Mouse (Mus musculus): ENCODE data around the gene Rai1. TPM values are rescaled to one million over a fixed set of nuclear protein-coding genes. Genes with fewer than 3 reads are reported as not detected.

Rai1 gene
- total RNA-seq (2012; rRNA removed): 15.5 and 21.0 TPM in 2 replicates

DNA sequence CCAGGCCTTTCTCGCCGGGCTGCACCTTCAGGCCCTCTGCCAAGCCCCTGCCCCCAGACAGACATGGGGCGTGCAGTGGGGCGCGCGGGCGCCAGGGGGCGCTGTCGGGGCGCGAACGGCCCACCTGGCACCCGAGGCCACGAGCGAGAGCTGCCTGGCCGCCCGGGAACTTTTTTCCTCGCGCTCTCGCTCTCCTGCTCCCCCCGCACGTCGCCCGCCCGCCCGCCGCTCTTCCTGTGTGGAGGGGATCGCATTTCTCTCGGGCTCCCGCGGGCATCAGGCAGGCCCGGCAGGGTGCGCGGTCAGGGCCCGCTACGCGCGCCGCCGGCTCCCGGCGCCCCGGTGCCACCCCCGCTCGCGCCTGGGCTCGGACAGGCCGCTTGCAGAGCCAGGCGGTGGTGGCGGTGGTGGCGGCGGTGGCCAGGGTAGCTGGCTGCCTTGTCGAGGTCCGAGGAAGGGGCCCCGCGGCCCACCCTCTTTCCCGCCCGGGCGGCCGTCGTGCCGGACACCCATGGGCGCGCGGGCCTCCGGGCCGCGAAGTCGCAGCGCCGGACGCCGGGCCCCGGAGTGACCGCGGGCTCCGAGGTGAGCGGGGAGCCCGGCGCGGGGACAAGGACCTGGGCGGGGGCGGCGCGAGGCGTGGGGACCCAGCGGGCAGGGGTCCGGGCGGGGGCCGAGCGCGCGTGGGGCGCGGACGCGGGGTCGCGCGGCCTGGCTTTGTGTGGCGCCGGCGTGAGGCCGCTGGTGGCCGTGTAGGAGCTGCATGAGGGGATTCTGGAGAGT, at the start of gene Rai1:
Gene Rai1 (plus strand): TSS at position 204 of the 783 bp plus-strand sequence.
- TF ChIP-seq MAFK (IDR thresholded peaks at IDR 0.05; ENCODE audit: insufficient read depth, low read depth, low read length) (no peak), ZC3H11A (IDR thresholded peaks at IDR 0.05; ENCODE audit: borderline replicate concordance, low read depth, low read length) (no peak), HCFC1 (IDR thresholded peaks at IDR 0.05; ENCODE audit: borderline replicate concordance, insufficient read depth, low read length) (no peak), CHD2 (IDR thresholded peaks at IDR 0.05; ENCODE audit: low read depth, low read length) (no peak), ZNF384 (IDR thresholded peaks at IDR 0.05; ENCODE audit: low read depth, low read length) (no peak)
- no peaks in the 10 kb centered on the region for H3K9me3 ChIP-seq (ENCODE audit: control insufficient read depth, insufficient read depth, low read depth, low read length)
- H3K4me1 ChIP-seq (ENCODE audit: control insufficient read depth in 2 of 2, insufficient read depth in 2 of 2, low read length in 2 of 2, poor library complexity in 1 of 2): peaks cover 7 to 18% of the 10 kb centered on the region in 2 experiments; a peak in 2 of 4 replicates
- H3K27ac ChIP-seq (ENCODE audit: insufficient read depth, low read depth, low read length, poor library complexity, severe bottlenecking): no peak within 1 kb of the TSS
- peak within 1 kb of the TSS; percentile 86 for H3K9ac ChIP-seq (ENCODE audit: insufficient read depth, low read depth, low read length, poor library complexity, severe bottlenecking)
- H3K4me3 ChIP-seq (ENCODE audit: insufficient read depth in 1 of 2, low read depth in 1 of 2, low read length in 2 of 2, poor library complexity in 1 of 2, severe bottlenecking in 1 of 2): peak within 1 kb of the TSS; percentile 82 to 93
- peak; percentile 58 for DNase-seq (ENCODE audit: low read depth, low spot score)
- in situ Hi-C loops (cut with MboI; ENCODE audit: low sequenced_read_pairs in 2 of 2, unreplicated experiment in 2 of 2): no loop called here
- no peaks in the 10 kb centered on the region for H3K36me3 ChIP-seq (ENCODE audit: control insufficient read depth, insufficient read depth, low read length, poor library complexity, severe bottlenecking)

DNA sequence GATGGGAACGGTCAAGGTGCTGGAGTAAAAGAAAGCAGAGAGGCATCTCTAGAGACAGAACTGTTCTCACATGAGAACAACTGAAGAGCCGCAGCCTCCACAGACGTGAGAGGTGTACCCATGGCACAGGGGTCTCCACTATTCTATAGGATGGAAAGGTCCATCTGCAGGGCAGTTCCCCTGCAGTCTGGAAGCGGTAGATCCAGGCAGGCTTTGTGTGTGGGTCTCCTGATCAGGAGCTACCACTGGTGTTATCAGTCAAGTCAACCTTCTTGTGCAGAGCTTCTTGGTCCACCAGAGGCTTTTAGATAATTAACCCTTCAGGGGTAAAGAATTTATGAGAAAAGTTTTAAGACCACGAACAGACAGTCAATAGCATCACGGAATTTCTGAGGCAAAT, 48.3 kb upstream of the Rai1 start:
- no peak for DNase-seq (ENCODE audit: low read depth, low spot score)
- H3K9ac ChIP-seq (ENCODE audit: insufficient read depth, low read depth, low read length, poor library complexity, severe bottlenecking): no peak overlapping the region
- no peak overlapping the region for H3K4me3 ChIP-seq (ENCODE audit: insufficient read depth in 1 of 2, low read depth in 1 of 2, low read length in 2 of 2, poor library complexity in 1 of 2, severe bottlenecking in 1 of 2)
- no peak overlapping the region for H3K27ac ChIP-seq (ENCODE audit: insufficient read depth, low read depth, low read length, poor library complexity, severe bottlenecking)
- in situ Hi-C loops (cut with MboI; ENCODE audit: low sequenced_read_pairs in 2 of 2, unreplicated experiment in 2 of 2): no loop called here
- no peak for TF ChIP-seq CHD2 (IDR thresholded peaks at IDR 0.05; ENCODE audit: low read depth, low read length)
- no peak for TF ChIP-seq ZC3H11A (IDR thresholded peaks at IDR 0.05; ENCODE audit: borderline replicate concordance, low read depth, low read length)
- no peak for TF ChIP-seq ZNF384 (IDR thresholded peaks at IDR 0.05; ENCODE audit: low read depth, low read length)
- no peak for TF ChIP-seq HCFC1 (IDR thresholded peaks at IDR 0.05; ENCODE audit: borderline replicate concordance, insufficient read depth, low read length)
- no peak for TF ChIP-seq MAFK (IDR thresholded peaks at IDR 0.05; ENCODE audit: insufficient read depth, low read depth, low read length)
- H3K4me1 ChIP-seq (ENCODE audit: control insufficient read depth in 2 of 2, insufficient read depth in 2 of 2, low read length in 2 of 2, poor library complexity in 1 of 2): peaks cover 0 to 9% of the 10 kb centered on the region in 2 experiments; a peak in 3 of 4 replicates
- H3K36me3 ChIP-seq (ENCODE audit: control insufficient read depth, insufficient read depth, low read length, poor library complexity, severe bottlenecking): no peaks in the 10 kb centered on the region
- H3K9me3 ChIP-seq (ENCODE audit: control insufficient read depth, insufficient read depth, low read depth, low read length): no peaks in the 10 kb centered on the region

- no peaks in the 10 kb centered on the region for H3K9me3 ChIP-seq (ENCODE audit: control insufficient read depth, insufficient read depth, low read depth, low read length)
- in situ Hi-C loops (cut with MboI; ENCODE audit: low sequenced_read_pairs in 2 of 2, unreplicated experiment in 2 of 2): no loop called here
- H3K36me3 ChIP-seq (ENCODE audit: control insufficient read depth, insufficient read depth, low read length, poor library complexity, severe bottlenecking): no peaks in the 10 kb centered on the region
- no peak for TF ChIP-seq ZNF384 (IDR thresholded peaks at IDR 0.05; ENCODE audit: low read depth, low read length)
- no peak for TF ChIP-seq HCFC1 (IDR thresholded peaks at IDR 0.05; ENCODE audit: borderline replicate concordance, insufficient read depth, low read length)
- no peak for TF ChIP-seq CHD2 (IDR thresholded peaks at IDR 0.05; ENCODE audit: low read depth, low read length)
- no peak for TF ChIP-seq MAFK (IDR thresholded peaks at IDR 0.05; ENCODE audit: insufficient read depth, low read depth, low read length)
- TF ChIP-seq ZC3H11A (IDR thresholded peaks at IDR 0.05; ENCODE audit: borderline replicate concordance, low read depth, low read length): no peak
- DNase-seq (ENCODE audit: low read depth, low spot score): no peak
- no peak overlapping the region for H3K4me3 ChIP-seq (ENCODE audit: insufficient read depth in 1 of 2, low read depth in 1 of 2, low read length in 2 of 2, poor library complexity in 1 of 2, severe bottlenecking in 1 of 2)
- no peak overlapping the region for H3K9ac ChIP-seq (ENCODE audit: insufficient read depth, low read depth, low read length, poor library complexity, severe bottlenecking)
- H3K27ac ChIP-seq (ENCODE audit: insufficient read depth, low read depth, low read length, poor library complexity, severe bottlenecking): no peak overlapping the region
- H3K4me1 ChIP-seq (ENCODE audit: control insufficient read depth in 2 of 2, insufficient read depth in 2 of 2, low read length in 2 of 2, poor library complexity in 1 of 2): peaks cover 0 to 9% of the 10 kb centered on the region in 2 experiments; a peak in 3 of 4 replicates
Measured at GRCm38 (mm10) chr11:60057987-60058386, 46.8 kb upstream of the Rai1 start.

DNA sequence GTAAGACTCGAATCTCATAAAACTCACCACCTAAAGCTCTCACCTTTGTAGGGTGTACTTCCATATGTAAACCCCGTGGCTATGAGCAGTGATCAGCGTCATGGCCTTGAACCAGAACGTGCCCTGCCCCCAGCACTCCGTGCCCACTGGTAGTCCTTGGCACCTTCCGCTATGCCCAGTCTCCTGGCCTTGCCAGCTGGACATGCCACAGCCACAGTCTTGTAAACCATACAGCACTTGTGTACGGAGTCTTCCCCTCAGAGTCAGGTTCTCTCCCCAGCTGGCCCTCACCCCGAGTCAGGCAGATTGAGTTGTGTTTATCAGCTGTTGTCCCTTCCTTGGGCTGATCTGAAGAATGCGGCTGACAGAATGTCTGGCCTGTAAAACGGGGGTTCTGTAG, 46.4 kb upstream of the Rai1 start:
- in situ Hi-C loops (cut with MboI; ENCODE audit: low sequenced_read_pairs in 2 of 2, unreplicated experiment in 2 of 2): no loop called here
- no peak overlapping the region for H3K9ac ChIP-seq (ENCODE audit: insufficient read depth, low read depth, low read length, poor library complexity, severe bottlenecking)
- H3K9me3 ChIP-seq (ENCODE audit: control insufficient read depth, insufficient read depth, low read depth, low read length): no peaks in the 10 kb centered on the region
- DNase-seq (ENCODE audit: low read depth, low spot score): no peak
- TF ChIP-seq ZC3H11A (IDR thresholded peaks at IDR 0.05; ENCODE audit: borderline replicate concordance, low read depth, low read length) (no peak), CHD2 (IDR thresholded peaks at IDR 0.05; ENCODE audit: low read depth, low read length) (no peak), HCFC1 (IDR thresholded peaks at IDR 0.05; ENCODE audit: borderline replicate concordance, insufficient read depth, low read length) (no peak), MAFK (IDR thresholded peaks at IDR 0.05; ENCODE audit: insufficient read depth, low read depth, low read length) (no peak), ZNF384 (IDR thresholded peaks at IDR 0.05; ENCODE audit: low read depth, low read length) (no peak)
- no peaks in the 10 kb centered on the region for H3K36me3 ChIP-seq (ENCODE audit: control insufficient read depth, insufficient read depth, low read length, poor library complexity, severe bottlenecking)
- no peak overlapping the region for H3K27ac ChIP-seq (ENCODE audit: insufficient read depth, low read depth, low read length, poor library complexity, severe bottlenecking)
- no peak overlapping the region for H3K4me3 ChIP-seq (ENCODE audit: insufficient read depth in 1 of 2, low read depth in 1 of 2, low read length in 2 of 2, poor library complexity in 1 of 2, severe bottlenecking in 1 of 2)
- H3K4me1 ChIP-seq (ENCODE audit: control insufficient read depth in 2 of 2, insufficient read depth in 2 of 2, low read length in 2 of 2, poor library complexity in 1 of 2): peaks cover 0 to 9% of the 10 kb centered on the region in 2 experiments; a peak in 3 of 4 replicates

All from ES-E14 (cell line).